Mouse (Mus musculus) midbrain, postnatal 0 days (tissue): ENCODE data around the gene Shroom3. TPM values are rescaled to one million over a fixed set of nuclear protein-coding genes. Genes with fewer than 3 reads are reported as not detected.

ENCODE experiments used
- ATAC-seq: fragments of 200-750 bp; cut with Nextera tagmentation; 2 replicates; pipeline ENCODE4 v1.8.0; 2017; ENCODE audit warnings: moderate number of reproducible peaks, mild to moderate bottlenecking, moderate TSS enrichment, moderate library complexity; ENCODE audit not compliant: low FRiP score
- DNase-seq: peaks from one replicate; pipeline ENCODE4 v3.0.0-alpha.2; 2015; ENCODE audit warnings: low spot score
- H3K27ac ChIP-seq: fragments of 300-500 bp; sonication (generic); 2 replicates; pipeline ENCODE4 v1.5.1; 2014; ENCODE audit warnings: low read depth, mild to moderate bottlenecking, low read length, mixed read lengths
- H3K27me3 ChIP-seq: fragments of 300-500 bp; sonication (generic); 2 replicates; pipeline ENCODE4 v1.6.1; 2014; ENCODE audit warnings: low read length, control low read depth, mixed read lengths; ENCODE audit not compliant: insufficient read depth
- H3K36me3 ChIP-seq: fragments of 300-500 bp; sonication (generic); 2 replicates; pipeline ENCODE4 v1.6.1; 2014; ENCODE audit warnings: low read length, control low read depth, mixed read lengths; ENCODE audit not compliant: insufficient read depth
- H3K4me1 ChIP-seq: fragments of 300-500 bp; sonication (generic); 2 replicates; pipeline ENCODE4 v1.6.1; 2014; ENCODE audit warnings: mild to moderate bottlenecking, control low read depth, antibody characterized with exemption, low read length, mixed read lengths; ENCODE audit not compliant: insufficient read depth
- H3K4me2 ChIP-seq: fragments of 300-500 bp; sonication (generic); 2 replicates; pipeline ENCODE4 v1.6.1; 2014; ENCODE audit warnings: low read depth, mild to moderate bottlenecking, low read length, mixed read lengths; ENCODE audit not compliant: poor library complexity, severe bottlenecking
- H3K4me3 ChIP-seq: fragments of 300-500 bp; sonication (generic); 2 replicates; pipeline ENCODE4 v1.5.1; 2014; ENCODE audit warnings: low read depth, mild to moderate bottlenecking, low read length, moderate library complexity
- H3K9ac ChIP-seq: fragments of 300-500 bp; sonication (generic); replicated peaks from 2 replicates; pipeline ENCODE4 v1.6.1; 2014; ENCODE audit warnings: mild to moderate bottlenecking, low read length, moderate library complexity, mixed read lengths; ENCODE audit not compliant: poor library complexity, severe bottlenecking
- H3K9me3 ChIP-seq: fragments of 300-500 bp; sonication (generic); 2 replicates; pipeline ENCODE4 v1.6.1; 2016; ENCODE audit warnings: low read length, control low read depth
- CTCF ChIP-seq: IDR thresholded peaks from 2 replicates; pipeline ENCODE4 v1.5.1; 2016; ENCODE audit warnings: antibody characterized with exemption, mild to moderate bottlenecking
- WGBS: fragments of 180-500 bp; shearing (Covaris S2); extraction: QIAGEN DNeasy Blood & Tissue Kit; methylation state at CpG from one replicate; pipeline ENCODE4 v1.1.7; 2014; 5-methylcytosine and 5-hydroxymethylcytosine counted together
- polyA plus RNA-seq: library from polyadenylated mRNA; unstranded; fragments of >200 nt; fragmentation: Nextera tagmentation; extraction: Ambion mirVana; gene quantifications from 2 replicates; pipeline ENCODE4 v1.2.1, GENCODE M21; 2015
- total RNA-seq: library from RNA; depleted of rRNA; stranded (reverse); fragments of >200 nt; gene quantifications from 2 replicates; pipeline ENCODE4 v1.2.3, GENCODE M21; 2014

The Shroom3 gene
- total and polyA plus RNA-seq, 2 experiments from 2014 or later, result 1.2 to 8.1 TPM

GRCm38 (mm10) chr5:92997428-92998120 lies 314.3 kb downstream of the Shroom3 start:
- Histone ChIP-seq H3K36me3 (no peaks in the 10 kb centered on the region), H3K27me3 (no peaks in the 10 kb centered on the region), H3K27ac (no peak overlapping the region), H3K9ac (no peak overlapping the region), H3K4me3 (no peak overlapping the region), H3K4me1 (no peaks in the 10 kb centered on the region), H3K4me2 (no peak overlapping the region), H3K9me3 (no peaks in the 10 kb centered on the region)
- TF ChIP-seq CTCF, result no peak
- DNase-seq (no peak), ATAC-seq (no peak)
- 52% methylated on average over 5 of the region's 5 CpGs for WGBS

- no peak for TF ChIP-seq CTCF
- no peaks in the 10 kb centered on the region for H3K27me3 ChIP-seq
- H3K27ac ChIP-seq, result no peak overlapping the region
- no peak overlapping the region for H3K4me3 ChIP-seq
- no peaks in the 10 kb centered on the region for H3K9me3 ChIP-seq
- DNase-seq (no peak), ATAC-seq (no peak)
- no peaks in the 10 kb centered on the region for H3K4me1 ChIP-seq
- no peak overlapping the region for H3K9ac ChIP-seq
- H3K4me2 ChIP-seq, result no peak overlapping the region
- no peaks in the 10 kb centered on the region for H3K36me3 ChIP-seq
- WGBS, result 61% methylated on average over 5 of the region's 5 CpGs
Observed at GRCm38 (mm10) chr5:92998494-92999016, 315.3 kb downstream of the Shroom3 start.

- ATAC-seq (no peak), DNase-seq (no peak)
- H3K4me1 ChIP-seq, result no peaks in the 10 kb centered on the region
- H3K9ac ChIP-seq, result no peak overlapping the region
- no peak overlapping the region for H3K27ac ChIP-seq
- H3K36me3 ChIP-seq, result no peaks in the 10 kb centered on the region
- 83% methylated on average over 6 of the region's 6 CpGs for WGBS
- H3K4me2 ChIP-seq, result no peak overlapping the region
- no peaks in the 10 kb centered on the region for H3K27me3 ChIP-seq
- H3K4me3 ChIP-seq, result no peak overlapping the region
- no peak for TF ChIP-seq CTCF
- H3K9me3 ChIP-seq, result no peaks in the 10 kb centered on the region
Observed at GRCm38 (mm10) chr5:93000060-93000459, 316.8 kb downstream of the Shroom3 start.

- Histone ChIP-seq H3K9me3 (no peaks in the 10 kb centered on the region), H3K9ac (no peak overlapping the region), H3K27ac (no peak overlapping the region), H3K27me3 (no peaks in the 10 kb centered on the region), H3K4me3 (no peak overlapping the region), H3K4me1 (peaks cover 3% of the 10 kb centered on the region; the same call in 1 of the 2 replicates), H3K36me3 (no peaks in the 10 kb centered on the region), H3K4me2 (no peak overlapping the region)
- ATAC-seq, result no peak
- 80% methylated on average over 17 of the region's 17 CpGs for WGBS
- no peak for TF ChIP-seq CTCF
- no peak for DNase-seq
Observed at GRCm38 (mm10) chr5:93000774-93001757, 317.8 kb downstream of the Shroom3 start.

GRCm38 (mm10) chr5:93002615-93003014 lies 319.4 kb downstream of the Shroom3 start:
- Histone ChIP-seq H3K4me1 (peaks cover 3% of the 10 kb centered on the region; the same call in 1 of the 2 replicates), H3K4me3 (no peak overlapping the region), H3K27ac (no peak overlapping the region), H3K27me3 (no peaks in the 10 kb centered on the region), H3K9me3 (no peaks in the 10 kb centered on the region), H3K36me3 (no peaks in the 10 kb centered on the region), H3K4me2 (no peak overlapping the region), H3K9ac (no peak overlapping the region)
- ATAC-seq, result no peak
- no peak for TF ChIP-seq CTCF
- no peak for DNase-seq
- 92% methylated on average over 2 of the region's 2 CpGs for WGBS
